Mouse (Mus musculus) heart, embryonic 11.5 days (tissue): ENCODE measurements around the gene Slc39a11. TPM values are rescaled to one million over a fixed set of nuclear protein-coding genes. Genes with fewer than 3 reads are reported as not detected.

Experiments used
- ATAC-seq: fragments of 200-750 bp; cut with Nextera tagmentation; replicated peaks from 2 replicates; pipeline ENCODE4 v1.8.0; 2017; ENCODE audit warnings: moderate library complexity; ENCODE audit not compliant: insufficient number of reproducible peaks, low FRiP score, low TSS enrichment
- H3K27ac ChIP-seq: fragments of 300-500 bp; sonication (generic); 2 replicates; pipeline ENCODE4 v1.5.1; 2014; ENCODE audit warnings: mild to moderate bottlenecking, low read depth, low read length
- H3K27me3 ChIP-seq: fragments of 300-500 bp; sonication (generic); 2 replicates; pipeline ENCODE4 v1.6.1; 2014; ENCODE audit warnings: mild to moderate bottlenecking, low read length, mixed read lengths; ENCODE audit not compliant: control insufficient read depth, insufficient read depth
- H3K36me3 ChIP-seq: fragments of 300-500 bp; sonication (generic); 2 replicates; pipeline ENCODE4 v1.6.1; 2014; ENCODE audit warnings: mild to moderate bottlenecking, low read length, moderate library complexity, mixed read lengths; ENCODE audit not compliant: control insufficient read depth, insufficient read depth
- H3K4me1 ChIP-seq: fragments of 300-500 bp; sonication (generic); 2 replicates; pipeline ENCODE4 v1.6.1; 2014; ENCODE audit warnings: low read length; ENCODE audit not compliant: control insufficient read depth, insufficient read depth
- H3K4me2 ChIP-seq: fragments of 300-500 bp; sonication (generic); 2 replicates; pipeline ENCODE4 v1.6.1; 2014; ENCODE audit warnings: mild to moderate bottlenecking, moderate library complexity
- H3K4me3 ChIP-seq: fragments of 300-500 bp; sonication (generic); 2 replicates; pipeline ENCODE4 v1.5.1; 2014; ENCODE audit warnings: low read depth, low read length
- H3K9ac ChIP-seq: fragments of 300-500 bp; sonication (generic); 2 replicates; pipeline ENCODE4 v1.6.1; 2014; ENCODE audit warnings: mild to moderate bottlenecking, low read depth, low read length, moderate library complexity
- H3K9me3 ChIP-seq: fragments of 300-500 bp; sonication (generic); replicated peaks from 2 replicates; pipeline ENCODE4 v1.6.1; 2016; ENCODE audit warnings: low read length; ENCODE audit not compliant: control insufficient read depth
- WGBS: fragments of 180-500 bp; shearing (Covaris S2); extraction: QIAGEN DNeasy Blood & Tissue Kit; methylation state at CpG from one replicate; pipeline ENCODE4 v1.1.7; 2014; ENCODE audit not compliant: insufficient replicate concordance; 5-methylcytosine and 5-hydroxymethylcytosine counted together
- polyA plus RNA-seq: library from polyadenylated mRNA; unstranded; fragments of >200 nt; fragmentation: Nextera tagmentation; extraction: Ambion mirVana; gene quantifications from 2 replicates; pipeline ENCODE4 v1.2.1, GENCODE M21; 2014

The Slc39a11 gene
- polyA plus RNA-seq, 1 experiment from 2014 or later, result 17.1 TPM

GRCm38 (mm10) chr11:113611112-113611646 is 38.7 kb downstream of the Slc39a11 start:
- H3K4me3 ChIP-seq, result no peak overlapping the region
- no peaks in the 10 kb centered on the region for H3K36me3 ChIP-seq
- no peaks in the 10 kb centered on the region; the same call in 1 of the 2 replicates for H3K27me3 ChIP-seq
- no peak for ATAC-seq
- no peak overlapping the region for H3K9ac ChIP-seq
- no peak overlapping the region for H3K4me2 ChIP-seq
- no peak overlapping the region for H3K27ac ChIP-seq
- 80% methylated on average over 10 of the region's 10 CpGs for WGBS
- no peaks in the 10 kb centered on the region for H3K4me1 ChIP-seq
- no peaks in the 10 kb centered on the region for H3K9me3 ChIP-seq

- no peak overlapping the region for H3K4me2 ChIP-seq
- no peak for ATAC-seq
- no peaks in the 10 kb centered on the region for H3K4me1 ChIP-seq
- H3K27me3 ChIP-seq, result no peaks in the 10 kb centered on the region
- no peak overlapping the region for H3K9ac ChIP-seq
- 79% methylated on average over 5 of the region's 5 CpGs for WGBS
- no peaks in the 10 kb centered on the region for H3K36me3 ChIP-seq
- H3K9me3 ChIP-seq, result no peaks in the 10 kb centered on the region
- no peak overlapping the region for H3K27ac ChIP-seq
- no peak overlapping the region for H3K4me3 ChIP-seq
Observed at GRCm38 (mm10) chr11:113610266-113610665, 39.6 kb downstream of the Slc39a11 start.

- Histone ChIP-seq H3K4me1 (no peaks in the 10 kb centered on the region), H3K4me2 (no peak overlapping the region), H3K4me3 (no peak overlapping the region), H3K27me3 (no peaks in the 10 kb centered on the region), H3K27ac (no peak overlapping the region), H3K36me3 (no peaks in the 10 kb centered on the region), H3K9me3 (no peaks in the 10 kb centered on the region), H3K9ac (no peak overlapping the region)
- ATAC-seq, result no peak
- 77% methylated on average over 5 of the region's 5 CpGs for WGBS
Observed at GRCm38 (mm10) chr11:113609581-113609980, 40.3 kb downstream of the Slc39a11 start.

DNA sequence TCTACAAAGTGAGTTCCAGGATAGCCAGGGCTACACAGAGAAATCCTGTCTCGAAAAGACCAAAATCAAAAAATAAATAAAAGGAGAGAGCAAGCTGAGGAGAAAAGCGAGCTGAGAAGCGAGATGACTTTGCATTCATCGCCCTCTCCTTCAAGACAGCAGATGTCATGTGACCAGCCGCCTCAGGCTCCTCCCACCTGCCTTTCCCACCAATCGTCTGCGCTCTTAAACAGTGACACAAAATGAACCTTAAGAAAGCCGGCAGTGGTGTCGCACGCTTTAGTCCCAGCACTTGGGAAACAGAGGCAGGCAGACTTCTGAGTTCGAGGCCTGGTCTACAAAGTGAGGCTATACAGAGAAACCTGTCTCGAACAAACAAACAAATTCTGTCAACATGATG is 42.3 kb downstream of the Slc39a11 start:
- Histone ChIP-seq H3K27ac (no peak overlapping the region), H3K9ac (no peak overlapping the region), H3K36me3 (no peaks in the 10 kb centered on the region), H3K27me3 (no peaks in the 10 kb centered on the region), H3K9me3 (no peaks in the 10 kb centered on the region), H3K4me3 (no peak overlapping the region), H3K4me2 (no peak overlapping the region), H3K4me1 (no peaks in the 10 kb centered on the region)
- WGBS, result 92% methylated on average over 12 of the region's 12 CpGs
- ATAC-seq, result no peak

- Histone ChIP-seq H3K4me2 (no peak overlapping the region), H3K4me1 (no peaks in the 10 kb centered on the region), H3K9me3 (no peaks in the 10 kb centered on the region), H3K4me3 (no peak overlapping the region), H3K9ac (no peak overlapping the region), H3K27ac (no peak overlapping the region), H3K36me3 (no peaks in the 10 kb centered on the region), H3K27me3 (no peaks in the 10 kb centered on the region)
- 66% methylated on average over 12 of the region's 12 CpGs for WGBS
- ATAC-seq, result no peak
Observed at GRCm38 (mm10) chr11:113601616-113602343, 48.1 kb downstream of the Slc39a11 start.

DNA sequence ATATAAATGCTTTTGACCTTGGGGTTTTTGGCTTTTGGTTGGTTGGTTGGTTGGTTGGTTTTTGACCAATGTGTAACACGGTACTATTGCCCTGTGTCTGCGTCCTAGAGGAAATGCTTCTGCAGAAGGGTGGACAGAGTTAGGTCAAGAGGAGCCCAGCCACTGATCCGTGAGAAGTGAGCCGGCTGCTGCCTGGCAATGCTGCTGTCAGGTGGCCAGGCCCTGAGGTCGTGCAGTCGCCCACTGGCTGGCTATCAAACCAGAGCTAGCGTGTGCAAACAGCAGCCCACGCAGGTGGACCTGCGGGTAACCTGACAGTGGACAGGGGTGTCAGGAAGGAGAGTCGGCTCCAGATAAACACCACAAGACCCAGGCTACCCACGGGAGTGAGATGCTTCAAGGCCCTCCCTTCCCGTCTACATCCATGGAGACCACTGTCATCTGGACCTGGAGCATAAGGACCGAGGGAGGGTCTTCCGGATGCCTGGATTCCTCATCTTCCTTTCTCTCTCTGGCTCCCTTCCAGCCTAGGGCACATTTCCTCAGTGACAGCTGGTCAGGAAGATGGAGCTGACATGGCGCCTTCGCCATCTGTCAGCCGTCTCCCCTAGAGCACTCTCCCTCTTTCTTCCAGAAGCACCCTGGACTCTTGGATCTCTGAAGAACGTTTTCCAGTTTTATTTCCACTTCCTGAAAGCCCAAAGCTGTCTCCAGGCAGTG is 49.2 kb downstream of the Slc39a11 start:
- no peaks in the 10 kb centered on the region for H3K4me1 ChIP-seq
- H3K4me2 ChIP-seq, result no peak overlapping the region
- no peaks in the 10 kb centered on the region for H3K36me3 ChIP-seq
- ATAC-seq, result no peak
- no peaks in the 10 kb centered on the region for H3K27me3 ChIP-seq
- 84% methylated on average over 18 of the region's 18 CpGs for WGBS
- no peak overlapping the region for H3K27ac ChIP-seq
- H3K9me3 ChIP-seq, result no peaks in the 10 kb centered on the region
- no peak overlapping the region for H3K4me3 ChIP-seq
- no peak overlapping the region for H3K9ac ChIP-seq

- Histone ChIP-seq H3K27me3 (no peaks in the 10 kb centered on the region), H3K9ac (no peak overlapping the region), H3K27ac (no peak overlapping the region), H3K4me2 (no peak overlapping the region), H3K4me1 (no peaks in the 10 kb centered on the region), H3K36me3 (no peaks in the 10 kb centered on the region), H3K9me3 (no peaks in the 10 kb centered on the region), H3K4me3 (no peak overlapping the region)
- WGBS, result 73% methylated on average over 3 of the region's 3 CpGs
- ATAC-seq, result no peak
Observed at GRCm38 (mm10) chr11:113597632-113598031, 52.2 kb downstream of the Slc39a11 start.

DNA sequence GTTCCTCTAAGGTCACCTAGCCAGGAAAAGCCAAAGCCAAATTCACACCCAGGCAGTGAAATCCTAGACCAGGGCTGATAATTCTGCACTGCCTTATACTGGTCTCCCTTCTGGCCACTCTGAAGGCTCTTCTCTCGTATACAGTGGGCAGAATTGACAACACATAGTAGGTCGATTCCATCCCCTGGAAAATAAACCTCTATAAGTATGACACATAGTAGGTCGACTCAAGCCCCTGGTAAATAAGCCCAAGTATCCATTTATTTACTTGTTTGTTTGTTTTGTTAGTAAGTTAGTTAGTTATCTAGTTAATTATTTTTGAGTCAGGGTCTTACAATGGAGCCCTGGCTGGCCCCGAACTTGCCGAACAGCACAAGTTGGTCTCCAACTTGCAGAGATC is 54.7 kb downstream of the Slc39a11 start:
- no peaks in the 10 kb centered on the region for H3K36me3 ChIP-seq
- H3K4me1 ChIP-seq, result no peaks in the 10 kb centered on the region
- H3K4me2 ChIP-seq, result no peak overlapping the region
- ATAC-seq, result no peak
- H3K4me3 ChIP-seq, result no peak overlapping the region
- WGBS, result 78% methylated on average over 5 of the region's 5 CpGs
- H3K9me3 ChIP-seq, result no peaks in the 10 kb centered on the region
- H3K9ac ChIP-seq, result no peak overlapping the region
- no peaks in the 10 kb centered on the region for H3K27me3 ChIP-seq
- H3K27ac ChIP-seq, result no peak overlapping the region
